Mouse (Mus musculus): ENCODE measurements around the gene E2f8. TPM values are rescaled to one million over a fixed set of nuclear protein-coding genes. Genes with fewer than 3 reads are reported as not detected.
A peak's percentile ranks its signal among the peaks of the same experiment; 100 is the strongest.

E2f8 gene
- polyA plus RNA-seq, 1 experiment from 2014 or later, result 22.7 TPM

DNA sequence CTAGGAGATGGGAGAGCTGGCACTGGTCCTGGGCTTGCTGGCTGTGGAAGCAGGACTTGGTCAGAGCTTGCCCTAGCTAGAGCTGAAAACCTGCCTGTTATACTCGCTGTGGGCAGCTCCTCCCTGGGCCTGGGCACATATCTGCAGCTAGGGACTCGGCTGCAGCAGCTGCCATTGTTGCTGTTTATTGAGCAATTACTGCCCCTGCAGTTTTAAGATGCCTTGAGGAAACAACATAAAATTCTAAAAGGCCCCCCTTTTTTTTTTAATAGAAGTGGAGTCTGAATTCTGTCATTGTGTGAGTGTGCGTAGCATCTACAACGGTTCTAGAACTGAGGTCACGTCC is 2.8 kb upstream of the E2f8 start:
- H3K4me2 ChIP-seq, result no peak overlapping the region
- no peaks in the 10 kb centered on the region for H3K27me3 ChIP-seq (ENCODE audit: control insufficient read depth, insufficient read depth, low read length)
- H3K27ac ChIP-seq (ENCODE audit: low read depth, low read length), result no peak overlapping the region
- 55% methylated on average over 5 of the region's 5 CpGs for WGBS (ENCODE audit: insufficient replicate concordance)
- ATAC-seq (replicated peaks; ENCODE audit: insufficient number of reproducible peaks, low FRiP score, low TSS enrichment), result no peak
- H3K36me3 ChIP-seq (ENCODE audit: control insufficient read depth, insufficient read depth, low read length), result no peaks in the 10 kb centered on the region
- H3K9me3 ChIP-seq (replicated peaks; ENCODE audit: control insufficient read depth, low read length), result no peaks in the 10 kb centered on the region
- no peak overlapping the region for H3K4me3 ChIP-seq (ENCODE audit: low read depth, low read length)
- no peak overlapping the region for H3K9ac ChIP-seq (ENCODE audit: low read depth, low read length)
- H3K4me1 ChIP-seq (ENCODE audit: control insufficient read depth, insufficient read depth, low read length), result peaks cover 20% of the 10 kb centered on the region

DNA sequence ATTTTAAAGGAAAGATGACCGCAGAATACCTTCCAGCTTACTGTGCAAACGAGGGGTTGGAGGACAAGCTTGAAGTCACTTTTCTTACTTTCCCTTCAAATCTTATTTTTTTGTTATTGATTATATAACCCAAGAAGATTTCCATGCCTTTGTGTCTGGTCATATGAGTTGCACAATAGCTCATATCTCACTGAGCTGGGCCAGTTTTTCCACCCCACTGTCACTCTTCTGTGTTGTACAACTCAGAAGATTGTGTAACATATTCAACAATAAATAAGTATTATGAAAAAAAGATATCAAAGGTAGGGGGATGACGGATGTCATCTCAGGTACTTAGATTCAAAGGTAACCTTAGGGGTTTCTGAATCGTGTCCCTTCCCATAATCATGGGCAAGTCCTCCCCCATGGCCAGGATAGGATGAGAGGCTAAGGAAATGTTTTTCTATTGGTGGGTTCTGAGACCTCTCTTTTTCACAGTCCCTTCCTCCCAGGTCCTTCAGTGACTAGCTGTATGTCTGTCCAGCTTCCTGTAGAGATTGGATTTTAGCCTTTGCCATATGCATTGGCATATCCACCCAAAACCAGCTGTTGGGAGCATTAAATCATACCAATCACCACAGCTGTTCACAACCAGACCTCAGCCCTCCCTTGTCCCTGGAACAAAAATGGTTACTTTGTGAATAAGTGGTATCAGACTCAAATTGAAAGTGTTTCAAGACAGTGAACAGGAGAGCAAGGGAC is 2.3 kb upstream of the E2f8 start:
- no peak for ATAC-seq (replicated peaks; ENCODE audit: insufficient number of reproducible peaks, low FRiP score, low TSS enrichment)

DNA sequence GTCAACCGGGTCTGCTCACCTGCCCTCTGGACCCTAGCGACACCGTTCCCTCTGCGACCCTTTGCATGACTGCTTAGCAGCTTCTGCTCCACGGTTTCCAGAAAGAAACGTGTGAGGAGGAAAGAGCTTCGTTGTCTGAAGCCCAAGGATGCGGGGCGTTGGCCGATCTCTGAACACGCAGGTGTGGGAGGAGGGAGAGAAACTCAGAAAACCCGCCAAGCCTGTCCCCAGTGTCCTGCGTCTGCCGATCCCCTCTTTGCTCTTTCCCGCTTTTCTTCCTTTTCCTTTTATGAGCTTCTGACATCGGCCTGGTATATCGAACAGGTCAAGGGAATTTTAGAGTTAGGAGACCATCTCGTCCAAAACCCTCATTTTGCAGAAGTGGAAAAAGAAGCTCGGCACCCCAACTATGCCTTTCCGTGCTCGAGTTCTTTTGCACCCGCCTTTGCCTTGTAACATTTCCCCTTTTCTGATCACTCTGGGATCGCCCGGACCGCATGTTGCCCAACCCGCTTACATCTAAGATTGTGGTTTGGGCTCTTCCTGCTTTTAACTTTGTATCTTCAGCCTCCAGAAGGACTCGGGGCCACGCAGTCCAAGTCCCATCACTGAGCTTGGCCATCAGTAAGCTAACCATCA is 694 bp upstream of the E2f8 start:
- ATAC-seq (replicated peaks; ENCODE audit: insufficient number of reproducible peaks, low FRiP score, low TSS enrichment), result no peak
- H3K27ac ChIP-seq (ENCODE audit: low read depth, low read length), result no peak overlapping the region
- peak overlapping the region; percentile 87 for H3K4me3 ChIP-seq (ENCODE audit: low read depth, low read length)
- H3K27me3 ChIP-seq (ENCODE audit: control insufficient read depth, insufficient read depth, low read length), result no peaks in the 10 kb centered on the region
- H3K4me1 ChIP-seq (ENCODE audit: control insufficient read depth, insufficient read depth, low read length), result peaks cover 11% of the 10 kb centered on the region
- H3K36me3 ChIP-seq (ENCODE audit: control insufficient read depth, insufficient read depth, low read length), result peaks cover 4% of the 10 kb centered on the region
- peak overlapping the region; percentile 84 for H3K9ac ChIP-seq (ENCODE audit: low read depth, low read length)
- 1% methylated on average over 28 of the region's 28 CpGs for WGBS (ENCODE audit: insufficient replicate concordance)
- H3K9me3 ChIP-seq (replicated peaks; ENCODE audit: control insufficient read depth, low read length), result no peaks in the 10 kb centered on the region
- H3K4me2 ChIP-seq, result peak overlapping the region; percentile 74

More for the DNA sequence above, 2.3 kb upstream of the E2f8 start:
- 81% methylated on average over 4 of the region's 4 CpGs for WGBS (ENCODE audit: insufficient replicate concordance)
- Histone ChIP-seq H3K4me2 (no peak overlapping the region), H3K9me3 (replicated peaks; ENCODE audit: control insufficient read depth, low read length) (no peaks in the 10 kb centered on the region), H3K4me3 (ENCODE audit: low read depth, low read length) (no peak overlapping the region), H3K27me3 (ENCODE audit: control insufficient read depth, insufficient read depth, low read length) (no peaks in the 10 kb centered on the region), H3K9ac (ENCODE audit: low read depth, low read length) (no peak overlapping the region), H3K4me1 (ENCODE audit: control insufficient read depth, insufficient read depth, low read length) (peaks cover 22% of the 10 kb centered on the region), H3K36me3 (ENCODE audit: control insufficient read depth, insufficient read depth, low read length) (no peaks in the 10 kb centered on the region), H3K27ac (ENCODE audit: low read depth, low read length) (no peak overlapping the region)

DNA sequence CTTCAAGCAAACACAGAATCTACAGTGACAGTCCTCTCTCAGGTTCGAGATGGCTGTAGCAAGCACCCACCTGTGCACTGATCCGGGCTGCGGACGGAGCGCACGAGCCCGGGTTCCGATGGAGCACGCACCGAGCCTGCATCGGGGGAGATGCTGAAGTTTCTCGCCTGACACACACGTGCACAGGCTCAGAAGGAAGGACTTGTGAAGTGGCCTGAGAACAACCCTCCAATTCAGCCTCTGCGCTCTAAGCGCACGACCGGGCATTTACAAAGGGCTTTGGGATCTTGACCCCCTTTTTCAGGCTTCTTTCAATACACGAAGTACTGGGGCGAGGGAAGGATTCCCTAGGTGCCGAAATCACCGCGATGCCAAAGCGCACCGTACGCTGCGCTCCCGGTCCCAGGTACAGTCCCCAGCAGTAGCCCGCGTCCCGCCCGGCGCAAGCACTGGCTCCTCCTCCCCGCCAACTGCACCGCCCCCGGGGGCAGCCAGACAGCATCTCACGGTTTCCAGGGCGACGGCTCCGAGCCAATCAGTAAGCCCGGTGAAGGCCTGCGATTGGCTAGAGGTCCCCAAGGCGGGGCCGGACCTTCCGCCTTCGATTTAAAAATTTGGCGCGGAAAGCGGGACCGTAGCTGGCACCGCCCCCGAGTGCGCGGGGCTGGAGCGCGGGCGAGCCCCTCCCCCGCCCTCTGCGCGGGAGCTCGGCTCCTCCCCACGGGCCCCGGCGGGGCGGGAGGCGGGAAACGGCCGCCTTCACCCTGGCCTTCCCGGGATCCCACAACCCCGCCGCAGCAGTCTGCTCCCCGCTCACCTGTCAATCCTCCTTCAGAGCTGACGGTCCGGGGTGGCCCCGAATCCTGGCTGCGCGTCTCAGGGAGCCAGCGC is 560 bp downstream of the E2f8 start:
- Histone ChIP-seq H3K27me3 (ENCODE audit: control insufficient read depth, insufficient read depth, low read length) (no peaks in the 10 kb centered on the region), H3K4me1 (ENCODE audit: control insufficient read depth, insufficient read depth, low read length) (peaks cover 11% of the 10 kb centered on the region), H3K9ac (ENCODE audit: low read depth, low read length) (peak overlapping the region; percentile 84), H3K4me3 (ENCODE audit: low read depth, low read length) (peak overlapping the region; percentile 87), H3K36me3 (ENCODE audit: control insufficient read depth, insufficient read depth, low read length) (peaks cover 7% of the 10 kb centered on the region), H3K27ac (ENCODE audit: low read depth, low read length) (peak overlapping the region; percentile 86), H3K4me2 (peak overlapping the region; percentile 74), H3K9me3 (replicated peaks; ENCODE audit: control insufficient read depth, low read length) (no peaks in the 10 kb centered on the region)
- ATAC-seq (replicated peaks; ENCODE audit: insufficient number of reproducible peaks, low FRiP score, low TSS enrichment), result peak; percentile 95
- WGBS (ENCODE audit: insufficient replicate concordance), result under 1% methylated on average over 73 of the region's 77 CpGs

DNA sequence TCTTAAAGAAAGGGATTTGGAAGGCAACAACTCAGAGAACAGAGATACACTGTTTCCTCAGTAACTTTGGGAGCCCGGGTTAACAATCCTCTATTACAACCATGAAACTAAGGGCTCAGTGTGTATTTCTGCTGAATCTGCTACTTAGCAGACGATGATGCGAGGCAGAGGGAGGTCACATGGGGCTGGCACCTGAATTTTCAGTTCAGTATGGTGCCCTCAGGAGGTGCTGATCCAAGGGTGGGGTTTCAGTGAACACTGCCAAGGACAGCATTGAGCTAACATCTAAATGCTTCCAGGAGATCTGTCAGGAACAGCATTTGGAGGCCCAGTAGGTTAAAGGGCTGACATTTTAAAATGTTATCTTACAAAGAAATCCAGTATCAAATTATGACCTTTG is 1.8 kb downstream of the E2f8 start:
- peaks cover 16% of the 10 kb centered on the region for H3K36me3 ChIP-seq (ENCODE audit: control insufficient read depth, insufficient read depth, low read length)
- peak overlapping the region; percentile 37 for H3K4me3 ChIP-seq (ENCODE audit: low read depth, low read length)
- peak overlapping the region; percentile 66 for H3K4me2 ChIP-seq
- no peaks in the 10 kb centered on the region for H3K27me3 ChIP-seq (ENCODE audit: control insufficient read depth, insufficient read depth, low read length)
- ATAC-seq (replicated peaks; ENCODE audit: insufficient number of reproducible peaks, low FRiP score, low TSS enrichment), result no peak
- H3K4me1 ChIP-seq (ENCODE audit: control insufficient read depth, insufficient read depth, low read length), result peaks cover 11% of the 10 kb centered on the region
- H3K9ac ChIP-seq (ENCODE audit: low read depth, low read length), result peak overlapping the region; percentile 59
- H3K27ac ChIP-seq (ENCODE audit: low read depth, low read length), result no peak overlapping the region
- WGBS (ENCODE audit: insufficient replicate concordance), result 70% methylated on average over 3 of the region's 3 CpGs
- H3K9me3 ChIP-seq (replicated peaks; ENCODE audit: control insufficient read depth, low read length), result no peaks in the 10 kb centered on the region

DNA sequence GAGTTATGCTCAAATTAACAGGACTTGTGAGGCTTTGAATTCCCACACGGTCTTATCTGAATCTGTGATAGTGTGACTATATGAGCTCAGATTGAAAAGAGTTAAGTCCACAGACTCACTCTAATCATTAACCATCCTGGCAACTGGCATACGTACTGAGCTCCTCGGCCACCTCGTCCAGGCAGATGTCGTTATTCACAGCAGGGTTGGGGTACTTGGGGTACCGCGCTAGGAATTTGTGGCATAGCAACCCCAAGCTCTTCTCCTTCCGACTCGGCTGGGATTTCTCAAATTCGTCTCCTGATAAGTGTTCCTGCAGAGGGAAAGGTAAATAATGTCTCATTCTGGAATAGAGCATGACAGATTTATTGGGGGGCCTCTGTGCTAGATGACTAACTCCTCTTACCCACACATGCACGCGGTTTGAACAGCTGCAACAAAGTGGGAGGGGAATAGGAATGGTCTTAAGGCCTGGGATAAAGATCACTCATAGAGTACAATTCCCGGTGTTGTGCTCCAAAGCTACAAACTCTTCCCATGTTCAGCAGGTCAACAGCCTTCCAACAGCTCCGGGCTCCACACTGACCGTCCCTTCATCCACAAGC is 3.5 kb downstream of the E2f8 start:
- no peak for ATAC-seq (replicated peaks; ENCODE audit: insufficient number of reproducible peaks, low FRiP score, low TSS enrichment)
- peaks cover 11% of the 10 kb centered on the region for H3K4me1 ChIP-seq (ENCODE audit: control insufficient read depth, insufficient read depth, low read length)
- WGBS (ENCODE audit: insufficient replicate concordance), result 86% methylated on average over 15 of the region's 15 CpGs
- peaks cover 25% of the 10 kb centered on the region for H3K36me3 ChIP-seq (ENCODE audit: control insufficient read depth, insufficient read depth, low read length)
- H3K27ac ChIP-seq (ENCODE audit: low read depth, low read length), result no peak overlapping the region
- H3K4me2 ChIP-seq, result no peak overlapping the region
- no peak overlapping the region for H3K4me3 ChIP-seq (ENCODE audit: low read depth, low read length)
- H3K27me3 ChIP-seq (ENCODE audit: control insufficient read depth, insufficient read depth, low read length), result no peaks in the 10 kb centered on the region
- H3K9me3 ChIP-seq (replicated peaks; ENCODE audit: control insufficient read depth, low read length), result no peaks in the 10 kb centered on the region
- H3K9ac ChIP-seq (ENCODE audit: low read depth, low read length), result no peak overlapping the region

DNA sequence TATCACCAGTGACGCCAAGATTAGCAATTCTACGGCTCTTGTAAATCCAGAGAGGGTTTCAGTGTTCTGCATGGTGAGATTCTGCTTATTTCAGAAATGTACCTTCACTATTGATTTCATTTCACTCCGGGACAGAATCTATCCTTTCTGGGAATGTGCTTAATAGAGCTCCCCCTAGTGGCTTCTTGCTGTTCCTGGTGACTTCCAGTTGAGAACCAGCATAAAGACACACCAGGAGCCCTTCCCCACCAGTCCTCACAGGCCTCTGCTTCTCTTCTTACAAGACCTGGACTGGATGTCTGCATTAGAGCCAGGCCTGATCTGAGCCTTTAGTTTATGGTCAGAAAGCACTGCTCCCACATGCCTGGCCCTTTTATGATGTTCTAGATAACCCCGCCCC is 4.9 kb downstream of the E2f8 start:
- no peaks in the 10 kb centered on the region for H3K27me3 ChIP-seq (ENCODE audit: control insufficient read depth, insufficient read depth, low read length)
- no peaks in the 10 kb centered on the region for H3K9me3 ChIP-seq (replicated peaks; ENCODE audit: control insufficient read depth, low read length)
- peaks cover 38% of the 10 kb centered on the region for H3K36me3 ChIP-seq (ENCODE audit: control insufficient read depth, insufficient read depth, low read length)
- 67% methylated on average over 4 of the region's 4 CpGs for WGBS (ENCODE audit: insufficient replicate concordance)
- no peak for ATAC-seq (replicated peaks; ENCODE audit: insufficient number of reproducible peaks, low FRiP score, low TSS enrichment)
- H3K4me2 ChIP-seq, result no peak overlapping the region
- H3K9ac ChIP-seq (ENCODE audit: low read depth, low read length), result no peak overlapping the region
- peaks cover 7% of the 10 kb centered on the region for H3K4me1 ChIP-seq (ENCODE audit: control insufficient read depth, insufficient read depth, low read length)
- H3K27ac ChIP-seq (ENCODE audit: low read depth, low read length), result no peak overlapping the region
- no peak overlapping the region for H3K4me3 ChIP-seq (ENCODE audit: low read depth, low read length)

DNA sequence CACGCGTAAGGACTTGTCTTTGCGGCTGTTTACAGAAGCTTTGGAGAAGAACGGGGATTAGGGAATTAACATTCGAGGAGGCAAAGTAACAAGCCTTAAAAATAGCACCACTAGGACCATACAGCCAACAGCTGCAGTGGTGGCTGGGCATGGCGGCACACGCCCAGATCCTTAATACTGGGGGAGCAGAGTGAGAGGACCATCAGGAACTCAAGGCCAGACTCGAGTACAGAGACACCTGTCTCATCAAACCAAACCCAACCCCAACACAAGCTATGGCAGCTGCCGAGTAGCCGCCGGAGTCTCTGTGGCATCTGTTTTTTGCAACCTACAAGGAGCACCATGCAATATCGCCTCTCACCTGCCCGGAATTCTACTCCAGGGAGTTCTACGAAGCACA is 6.3 kb downstream of the E2f8 start:
- Histone ChIP-seq H3K4me3 (ENCODE audit: low read depth, low read length) (no peak overlapping the region), H3K9ac (ENCODE audit: low read depth, low read length) (no peak overlapping the region), H3K27ac (ENCODE audit: low read depth, low read length) (no peak overlapping the region), H3K36me3 (ENCODE audit: control insufficient read depth, insufficient read depth, low read length) (peaks cover 49% of the 10 kb centered on the region), H3K4me1 (ENCODE audit: control insufficient read depth, insufficient read depth, low read length) (peaks cover 7% of the 10 kb centered on the region), H3K27me3 (ENCODE audit: control insufficient read depth, insufficient read depth, low read length) (no peaks in the 10 kb centered on the region), H3K4me2 (no peak overlapping the region), H3K9me3 (replicated peaks; ENCODE audit: control insufficient read depth, low read length) (no peaks in the 10 kb centered on the region)
- 90% methylated on average over 14 of the region's 14 CpGs for WGBS (ENCODE audit: insufficient replicate concordance)
- no peak for ATAC-seq (replicated peaks; ENCODE audit: insufficient number of reproducible peaks, low FRiP score, low TSS enrichment)
